Mouse (Mus musculus) adrenal gland, adult 2 months (tissue): ENCODE data around the gene Stx5a. TPM values are rescaled to one million over a fixed set of nuclear protein-coding genes. Genes with fewer than 3 reads are reported as not detected.

Experiments used
- DNase-seq: peaks from one replicate; pipeline ENCODE4 v3.0.0; 2021
- long read RNA-seq: library from polyadenylated mRNA; stranded (forward); transcript quantifications from one replicate; pipeline ENCODE4 v2.0.0, GENCODE M21; 2021
- polyA plus RNA-seq: library from polyadenylated mRNA; depleted of rRNA; stranded (reverse); fragments of >200 nt; gene quantifications from 2 replicates; pipeline ENCODE4 v1.2.3, GENCODE M21; 2012; rRNA removed
- total RNA-seq, 2 experiments: library from RNA; stranded (reverse); gene quantifications; 2 replicates each; pipeline ENCODE4 v1.2.3; 2021

Gene Stx5a
- total RNA-seq (10 to 100 TPM; 80.4 to 95.4 TPM), polyA plus RNA-seq (67.1 and 73.5 TPM in 2 replicates)
- long read RNA-seq, transcript Stx5a-213 (11 exons, 2,251 nt): major isoform, 48 of 90 reads
- long read RNA-seq, transcript Stx5a-202 (10 exons, 2,112 nt): minor isoform, 22 of 90 reads
- long read RNA-seq, partial matches to known transcripts: 5 of 90 reads
- long read RNA-seq, other reads (novel, unspliced or antisense): 11 of 90 reads

- DNase-seq: peak; percentile 96
Observed at GRCm38 (mm10) chr19:8741243-8741869, at the start of gene Stx5a. Gene Stx5a (plus strand): TSS chr19:8741413.

GRCm38 (mm10) chr19:8691871-8692539 is 49.2 kb upstream of the Stx5a start:
- DNase-seq: no peak

DNA sequence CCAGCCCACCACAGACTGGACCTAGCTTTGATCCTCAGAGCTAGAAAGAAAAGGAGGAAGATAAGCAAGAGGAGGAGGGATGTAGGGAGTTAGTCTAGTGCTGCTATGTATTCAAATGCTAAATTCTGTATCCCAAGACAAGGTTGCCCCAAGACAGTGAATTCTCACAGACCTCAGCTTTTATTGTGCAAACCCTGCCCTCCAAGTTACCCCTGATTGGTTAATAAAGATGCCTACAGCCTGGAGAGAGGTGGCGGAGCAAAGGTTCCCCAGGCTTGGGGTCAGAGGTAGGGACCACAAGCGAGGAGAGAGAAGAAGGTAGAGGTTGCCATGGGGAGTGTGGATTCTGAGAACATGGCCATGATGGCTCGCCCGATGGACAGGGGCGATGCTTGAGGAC is 48.5 kb upstream of the Stx5a start:
- no peak for DNase-seq

DNA sequence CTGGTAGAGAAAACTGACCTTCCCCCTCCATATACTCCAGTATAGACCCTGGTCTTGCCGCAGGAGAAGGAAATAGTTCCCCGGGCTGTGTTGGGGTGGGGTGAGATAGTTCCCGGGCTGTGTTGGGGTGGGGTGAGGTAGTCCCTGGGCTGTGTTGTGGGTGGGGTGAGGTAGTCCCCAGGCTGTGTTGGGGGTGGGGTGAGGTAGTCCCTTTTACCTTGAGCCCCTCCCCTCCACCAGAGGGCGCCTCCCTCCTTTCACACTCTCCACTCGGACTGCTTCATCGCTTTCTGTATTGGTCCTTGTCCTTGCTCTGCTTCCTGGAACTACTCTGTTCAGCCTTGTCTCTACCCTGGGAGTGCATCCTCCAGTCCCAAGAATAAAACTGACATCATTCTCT is 45.9 kb upstream of the Stx5a start:
- peak; percentile 40 for DNase-seq

DNA sequence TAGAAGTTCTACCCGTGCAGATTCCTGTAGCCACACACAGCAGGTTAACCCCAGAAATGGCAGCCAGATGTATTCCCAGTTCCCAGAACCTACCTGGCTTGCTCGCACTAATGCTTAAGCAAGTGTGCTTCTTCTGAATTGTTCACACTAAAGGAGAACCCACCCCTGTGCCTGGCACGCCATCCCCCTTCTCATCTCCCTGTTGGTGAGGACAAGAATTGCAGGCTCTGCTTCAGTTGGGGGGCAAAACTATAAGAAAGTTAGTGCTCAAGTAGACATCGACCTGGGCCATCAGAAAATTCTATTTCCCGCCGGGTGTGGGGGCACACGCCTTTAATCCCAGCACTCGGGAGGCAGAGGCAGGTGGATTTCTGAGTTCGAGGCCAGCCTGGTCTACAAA is 41.6 kb upstream of the Stx5a start:
- no peak for DNase-seq

GRCm38 (mm10) chr19:8702458-8702857 is 38.8 kb upstream of the Stx5a start:
- peak; percentile 35 for DNase-seq

DNA sequence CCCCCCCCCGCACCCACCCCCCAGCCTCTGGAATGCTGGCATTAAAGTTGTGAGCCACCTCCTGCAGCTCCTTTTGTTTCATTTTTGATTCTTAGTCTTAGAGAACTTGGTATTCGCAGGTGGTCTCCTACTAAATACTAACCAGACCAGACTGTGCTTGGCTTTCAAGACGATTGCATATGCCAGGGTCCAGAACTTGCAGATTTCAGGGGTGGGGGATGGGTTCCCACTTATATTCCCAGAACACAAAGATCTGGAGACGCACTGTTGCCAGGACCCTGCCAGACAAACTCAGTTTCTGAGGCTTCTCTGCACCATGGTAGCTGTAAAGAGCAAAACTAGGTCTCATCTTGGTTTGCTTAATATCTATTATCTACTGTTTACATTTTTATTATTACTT is 37.6 kb upstream of the Stx5a start:
- DNase-seq: no peak

GRCm38 (mm10) chr19:8705026-8705708 is 36.0 kb upstream of the Stx5a start:
- no peak for DNase-seq

DNA sequence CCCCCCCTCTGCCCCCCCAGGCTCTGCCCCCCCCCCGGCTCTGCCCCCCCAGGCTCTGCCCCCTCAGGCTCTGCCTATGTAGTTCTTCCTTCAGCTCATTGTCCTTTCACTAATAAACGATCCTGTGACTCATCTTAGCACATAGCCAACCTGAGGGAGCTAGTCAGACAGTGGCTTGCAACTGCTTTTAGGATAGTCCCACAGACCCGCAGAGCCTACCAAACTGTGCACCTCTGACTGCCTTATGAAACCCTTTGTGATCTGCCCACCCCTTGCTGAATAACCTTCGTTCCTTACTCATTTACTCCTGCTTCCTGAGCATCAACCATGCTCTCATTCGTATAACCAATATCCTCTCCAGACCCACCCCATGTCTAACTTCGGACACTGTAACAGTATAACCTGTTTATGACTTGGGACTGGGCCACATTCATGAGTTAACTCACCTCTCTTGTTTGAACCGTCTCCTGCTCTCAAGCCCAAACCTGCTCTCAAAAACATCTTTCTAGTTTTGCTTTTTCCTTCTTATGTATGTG is 35.0 kb upstream of the Stx5a start:
- no peak for DNase-seq

DNA sequence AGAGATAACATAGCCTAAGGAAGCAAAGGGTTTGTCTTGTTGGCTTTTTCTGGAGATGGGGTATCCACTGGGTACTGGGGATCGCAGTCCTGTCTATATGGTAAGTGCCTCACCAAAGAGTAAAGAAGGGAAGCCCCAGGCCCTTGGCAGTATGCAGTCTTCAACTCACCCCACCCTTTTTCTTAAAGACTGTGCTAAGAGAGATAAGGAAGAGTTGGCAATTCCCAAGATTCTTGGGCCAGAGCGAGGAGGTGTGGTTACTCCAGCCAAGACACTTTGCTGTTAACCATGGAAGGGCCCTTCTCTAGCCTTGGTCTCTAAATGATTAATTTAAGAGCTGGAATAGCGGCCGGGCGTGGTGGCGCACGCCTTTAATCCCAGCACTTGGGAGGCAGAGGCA is 34.3 kb upstream of the Stx5a start:
- no peak for DNase-seq

DNA sequence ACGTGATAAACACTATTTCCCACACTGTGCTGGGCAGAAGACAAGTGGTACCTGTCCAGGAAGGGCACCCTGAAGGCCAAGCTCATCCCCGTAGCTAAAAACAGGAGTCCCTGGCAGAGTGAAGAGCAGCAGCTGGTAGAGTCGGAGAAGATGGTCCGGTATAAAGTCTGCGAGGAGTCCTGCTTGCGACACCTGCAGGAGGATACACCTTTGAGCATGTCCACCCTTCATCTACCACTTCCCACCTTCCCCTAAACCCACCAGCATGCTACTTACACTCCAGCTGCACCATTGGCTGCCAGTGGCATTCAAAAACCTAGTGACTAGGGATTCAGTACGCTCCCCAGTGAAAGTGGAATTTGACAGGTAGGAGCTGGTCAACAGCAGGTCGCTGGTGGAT is 32.3 kb upstream of the Stx5a start:
- no peak for DNase-seq

DNA sequence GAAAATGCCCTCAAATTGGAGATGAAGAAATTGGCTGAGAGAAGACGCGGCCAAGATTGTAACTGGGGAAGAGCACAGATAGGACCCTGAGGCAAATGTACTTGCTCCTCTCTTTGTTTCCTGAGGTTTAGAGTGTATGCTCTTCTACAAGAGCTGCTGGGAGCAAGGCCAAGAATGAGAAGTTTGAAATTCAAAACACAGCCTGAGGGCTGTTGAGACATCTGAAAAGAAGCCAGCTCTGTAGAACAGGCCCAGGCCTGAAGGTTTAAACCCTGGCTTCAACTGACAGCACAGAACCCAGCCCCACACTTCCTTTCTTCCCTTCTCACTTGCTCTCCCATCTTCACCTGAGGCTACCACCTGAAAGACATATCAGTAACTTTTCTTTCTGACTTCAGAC is 31.2 kb upstream of the Stx5a start:
- DNase-seq: no peak

DNA sequence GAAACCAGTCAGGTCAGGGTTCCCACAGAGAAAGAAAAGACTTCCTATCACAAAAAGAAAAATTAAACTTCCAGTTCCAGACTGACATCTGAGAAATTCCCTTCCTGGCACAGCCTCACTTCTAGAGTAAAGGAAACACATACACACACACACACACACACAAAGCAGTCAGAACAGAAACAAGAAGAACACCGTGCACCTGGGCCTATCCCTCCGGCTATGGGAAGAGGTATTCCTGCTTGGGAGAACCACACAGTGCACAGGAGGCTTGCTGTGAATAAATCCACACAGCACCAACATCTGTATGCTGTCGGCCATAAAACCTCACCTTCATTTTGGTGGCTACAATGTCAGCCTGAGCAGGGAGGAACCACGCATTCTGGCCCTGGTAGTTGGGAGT is 29.7 kb upstream of the Stx5a start:
- no peak for DNase-seq

DNA sequence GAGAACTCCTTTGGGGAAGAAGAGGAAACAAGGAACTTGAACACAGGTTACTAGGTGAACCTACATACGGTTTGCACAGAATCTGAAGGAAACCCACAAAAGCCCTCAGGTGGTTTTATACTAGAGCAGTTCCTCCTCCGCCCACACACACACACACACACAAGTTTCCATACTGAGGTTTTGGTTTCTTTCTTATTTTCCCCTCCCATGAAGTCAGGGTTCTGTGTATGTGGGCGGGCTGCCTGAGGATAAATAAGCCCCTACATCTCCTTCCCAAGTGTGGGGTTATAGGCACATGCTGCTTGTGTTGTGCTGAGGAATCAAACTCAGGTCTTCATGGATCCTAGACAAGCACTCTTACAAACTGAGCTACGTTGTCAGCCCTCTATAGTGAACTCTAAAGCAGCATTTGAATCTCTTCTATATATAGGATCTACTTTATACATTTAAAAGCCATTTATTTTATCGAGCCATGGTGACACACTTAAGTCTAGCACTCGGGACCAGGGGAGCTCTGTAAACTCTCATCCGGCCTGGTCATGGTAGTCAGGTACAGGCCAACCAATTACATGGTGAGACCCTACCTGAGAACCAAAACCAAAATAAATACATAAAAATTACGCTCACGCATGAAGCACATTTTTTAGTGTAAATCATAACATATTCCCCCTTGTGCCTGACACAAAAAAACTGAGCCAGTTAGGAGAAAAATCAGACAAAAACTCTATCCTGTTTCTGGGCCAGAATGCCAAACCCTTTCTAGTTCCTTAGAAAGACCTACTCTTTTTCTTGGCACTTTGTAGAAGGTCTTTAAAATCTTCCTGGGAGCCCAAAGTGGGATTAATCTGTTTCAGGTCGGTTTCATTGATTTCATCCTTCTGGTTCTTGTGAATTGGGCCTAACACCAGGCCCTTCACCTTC is 29.0 kb upstream of the Stx5a start:
- no peak for DNase-seq

- DNase-seq: peak; percentile 86
Observed at GRCm38 (mm10) chr19:8712870-8713305, 28.3 kb upstream of the Stx5a start.

- peak; percentile 95 for DNase-seq
Observed at GRCm38 (mm10) chr19:8713306-8713996, 27.8 kb upstream of the Stx5a start.

GRCm38 (mm10) chr19:8713997-8714652 is 27.1 kb upstream of the Stx5a start:
- no peak for DNase-seq

DNA sequence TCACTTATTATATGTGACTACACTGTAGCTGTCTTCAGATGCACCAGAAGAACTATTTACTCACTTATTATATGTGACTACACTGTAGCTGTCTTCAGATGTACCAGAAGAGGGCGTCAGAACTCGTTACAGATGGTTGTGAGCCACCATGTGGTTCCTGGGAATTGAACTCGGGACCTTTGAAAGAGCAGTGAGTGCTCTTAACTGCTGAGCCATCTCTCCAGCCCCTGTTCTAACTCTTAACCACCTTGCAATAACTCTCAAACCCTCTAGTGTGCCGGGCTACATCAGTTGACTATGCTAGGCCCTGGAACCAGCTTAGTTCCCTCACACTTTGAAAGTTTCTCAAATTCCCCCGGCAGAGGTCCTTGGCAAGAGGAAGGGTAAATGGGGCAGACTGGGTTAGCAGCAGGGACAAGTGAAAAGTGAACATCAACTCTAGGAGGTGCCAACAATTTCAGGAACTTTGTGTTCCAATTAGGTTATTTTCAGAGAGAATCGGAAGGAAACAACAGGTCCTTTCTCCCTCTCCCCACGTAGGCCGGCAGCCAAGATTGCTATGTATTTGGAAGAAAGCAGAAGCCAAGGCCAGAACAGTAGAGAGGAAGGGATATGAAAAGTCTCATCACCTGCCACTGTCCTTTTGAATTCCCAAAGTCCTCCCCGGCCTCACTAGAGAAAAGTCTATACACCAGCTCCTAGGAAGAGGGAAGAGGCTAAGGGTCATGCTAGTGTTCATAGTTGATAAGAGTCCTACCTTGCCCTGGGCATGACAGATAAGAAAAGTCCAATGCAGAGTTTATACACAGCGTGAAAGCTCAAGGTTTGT is 26.3 kb upstream of the Stx5a start:
- no peak for DNase-seq
